Mouse (Mus musculus) neural tube, embryonic 15.5 days (tissue): Measurements from ENCODE around the gene Stxbp6. TPM values are rescaled to one million over a fixed set of nuclear protein-coding genes. Genes with fewer than 3 reads are reported as not detected.
"Not testable (repeated sequence)": the region's sequence is repeated elsewhere in the genome, so short reads cannot be mapped to it uniquely, and the experiment has no call there.

Source experiments
- ATAC-seq: fragments of 200-750 bp; cut with Nextera tagmentation; 2 replicates; pipeline ENCODE4 v1.8.0; 2017; ENCODE audit warnings: mild to moderate bottlenecking, moderate TSS enrichment, moderate library complexity; ENCODE audit not compliant: low FRiP score
- H3K27ac ChIP-seq: fragments of 300-500 bp; sonication (generic); replicated peaks from 2 replicates; pipeline ENCODE4 v1.5.1; 2015; ENCODE audit warnings: mild to moderate bottlenecking, inconsistent platforms
- H3K27me3 ChIP-seq: fragments of 300-500 bp; sonication (generic); replicated peaks from 2 replicates; pipeline ENCODE4 v1.6.1; 2015; ENCODE audit warnings: inconsistent platforms
- H3K36me3 ChIP-seq: fragments of 300-500 bp; sonication (generic); 2 replicates; pipeline ENCODE4 v1.6.1; 2015; ENCODE audit warnings: inconsistent platforms
- H3K4me1 ChIP-seq: fragments of 300-500 bp; sonication (generic); 2 replicates; pipeline ENCODE4 v1.6.1; 2015; ENCODE audit warnings: inconsistent platforms
- H3K4me2 ChIP-seq: fragments of 300-500 bp; sonication (generic); 2 replicates; pipeline ENCODE4 v1.6.1; 2015; ENCODE audit warnings: inconsistent platforms, mild to moderate bottlenecking, moderate library complexity
- H3K4me3 ChIP-seq: fragments of 300-500 bp; sonication (generic); replicated peaks from 2 replicates; pipeline ENCODE4 v1.5.1; 2015; ENCODE audit warnings: mild to moderate bottlenecking, inconsistent platforms
- H3K9ac ChIP-seq: fragments of 300-500 bp; sonication (generic); replicated peaks from 2 replicates; pipeline ENCODE4 v1.6.1; 2015; ENCODE audit warnings: mild to moderate bottlenecking, inconsistent platforms
- H3K9me3 ChIP-seq: fragments of 300-500 bp; sonication (generic); replicated peaks from 2 replicates; pipeline ENCODE4 v1.6.1; 2016; ENCODE audit warnings: inconsistent platforms
- WGBS: fragments of 180-500 bp; shearing (Covaris S2); methylation state at CpG from one replicate; pipeline ENCODE4 v1.1.7; 2015; ENCODE audit warnings: mixed read lengths; 5-methylcytosine and 5-hydroxymethylcytosine counted together
- polyA plus RNA-seq: library from polyadenylated mRNA; unstranded; fragments of >200 nt; fragmentation: Nextera tagmentation; extraction: Ambion mirVana; gene quantifications from 2 replicates; pipeline ENCODE4 v1.2.1, GENCODE M21; 2015

The Stxbp6 gene
- polyA plus RNA-seq, 1 experiment from 2014 or later = 19.1 TPM

- H3K4me2 ChIP-seq = no peak overlapping the region
- WGBS = 91% methylated on average over 5 of the region's 5 CpGs
Observed at GRCm38 (mm10) chr12:45053319-45053718, 21.2 kb downstream of the Stxbp6 start.

GRCm38 (mm10) chr12:45052860-45053259 lies 21.6 kb downstream of the Stxbp6 start:
- Histone ChIP-seq H3K9ac (no peak overlapping the region), H3K4me2 (no peak overlapping the region), H3K36me3 (no peaks in the 10 kb centered on the region), H3K27ac (no peak overlapping the region), H3K4me1 (no peaks in the 10 kb centered on the region), H3K4me3 (no peak overlapping the region), H3K27me3 (no peaks in the 10 kb centered on the region), H3K9me3 (no peaks in the 10 kb centered on the region)
- WGBS = 93% methylated on average over 5 of the region's 5 CpGs
- ATAC-seq = no peak

More at GRCm38 (mm10) chr12:45053319-45053718, 21.2 kb downstream of the Stxbp6 start:
- ATAC-seq = no peak
- H3K4me1 ChIP-seq = no peaks in the 10 kb centered on the region
- H3K27me3 ChIP-seq = no peaks in the 10 kb centered on the region
- H3K27ac ChIP-seq = no peak overlapping the region
- no peak overlapping the region for H3K9ac ChIP-seq
- no peak overlapping the region for H3K4me3 ChIP-seq
- no peaks in the 10 kb centered on the region for H3K9me3 ChIP-seq
- H3K36me3 ChIP-seq = no peaks in the 10 kb centered on the region

GRCm38 (mm10) chr12:45049894-45050293 lies 24.6 kb downstream of the Stxbp6 start:
- Histone ChIP-seq H3K4me2 (no peak overlapping the region), H3K36me3 (no peaks in the 10 kb centered on the region), H3K9ac (no peak overlapping the region), H3K4me1 (no peaks in the 10 kb centered on the region), H3K4me3 (no peak overlapping the region), H3K9me3 (no peaks in the 10 kb centered on the region), H3K27ac (no peak overlapping the region), H3K27me3 (no peaks in the 10 kb centered on the region)
- 74% methylated on average over 9 of the region's 9 CpGs for WGBS
- ATAC-seq = no peak

GRCm38 (mm10) chr12:45047711-45048110 lies 26.8 kb downstream of the Stxbp6 start:
- WGBS = 60% methylated on average over 9 of the region's 9 CpGs

GRCm38 (mm10) chr12:45047172-45047571 lies 27.3 kb downstream of the Stxbp6 start:
- Histone ChIP-seq H3K9ac (no peak overlapping the region), H3K27ac (no peak overlapping the region), H3K4me3 (no peak overlapping the region), H3K4me1 (no peaks in the 10 kb centered on the region), H3K9me3 (no peaks in the 10 kb centered on the region), H3K27me3 (no peaks in the 10 kb centered on the region), H3K4me2 (no peak overlapping the region), H3K36me3 (no peaks in the 10 kb centered on the region)
- no peak for ATAC-seq
- WGBS = 80% methylated on average over 4 of the region's 4 CpGs

More at GRCm38 (mm10) chr12:45047711-45048110, 26.8 kb downstream of the Stxbp6 start:
- not testable (repeated sequence) for H3K9me3 ChIP-seq, H3K4me2 ChIP-seq, H3K27ac ChIP-seq, ATAC-seq, H3K9ac ChIP-seq, H3K36me3 ChIP-seq, H3K4me3 ChIP-seq, H3K27me3 ChIP-seq, H3K4me1 ChIP-seq

GRCm38 (mm10) chr12:45044581-45044980 lies 29.9 kb downstream of the Stxbp6 start:
- no peaks in the 10 kb centered on the region for H3K27me3 ChIP-seq
- no peak overlapping the region for H3K9ac ChIP-seq
- ATAC-seq = no peak
- no peak overlapping the region for H3K27ac ChIP-seq
- no peaks in the 10 kb centered on the region for H3K9me3 ChIP-seq
- whole genome bisulfite sequencing = 75% methylated on average over 1 of the region's 1 CpGs
- H3K4me3 ChIP-seq = no peak overlapping the region
- H3K4me1 ChIP-seq = no peaks in the 10 kb centered on the region
- no peaks in the 10 kb centered on the region for H3K36me3 ChIP-seq
- H3K4me2 ChIP-seq = no peak overlapping the region

- WGBS = 43% methylated on average over 10 of the region's 10 CpGs
- Histone ChIP-seq H3K4me3 (no peak overlapping the region), H3K9me3 (no peaks in the 10 kb centered on the region), H3K36me3 (no peaks in the 10 kb centered on the region), H3K4me1 (no peaks in the 10 kb centered on the region), H3K27me3 (no peaks in the 10 kb centered on the region), H3K9ac (no peak overlapping the region), H3K4me2 (no peak overlapping the region), H3K27ac (no peak overlapping the region)
- no peak for ATAC-seq
Observed at GRCm38 (mm10) chr12:45042591-45043091, 31.9 kb downstream of the Stxbp6 start.

GRCm38 (mm10) chr12:45037496-45037895 lies 37.0 kb downstream of the Stxbp6 start:
- H3K4me1 ChIP-seq = no peaks in the 10 kb centered on the region
- H3K4me2 ChIP-seq = no peak overlapping the region
- 88% methylated on average over 1 of the region's 1 CpGs for WGBS
- no peaks in the 10 kb centered on the region for H3K27me3 ChIP-seq
- no peak overlapping the region for H3K9ac ChIP-seq
- no peak overlapping the region for H3K27ac ChIP-seq
- H3K36me3 ChIP-seq = no peaks in the 10 kb centered on the region
- no peak for ATAC-seq
- no peak overlapping the region for H3K4me3 ChIP-seq
- H3K9me3 ChIP-seq = no peaks in the 10 kb centered on the region

GRCm38 (mm10) chr12:45037091-45037490 lies 37.4 kb downstream of the Stxbp6 start:
- no peak overlapping the region for H3K4me3 ChIP-seq
- no peaks in the 10 kb centered on the region for H3K9me3 ChIP-seq
- no peaks in the 10 kb centered on the region for H3K27me3 ChIP-seq
- no peak overlapping the region for H3K9ac ChIP-seq
- H3K27ac ChIP-seq = no peak overlapping the region
- H3K4me2 ChIP-seq = no peak overlapping the region
- no peaks in the 10 kb centered on the region for H3K4me1 ChIP-seq
- 71% methylated on average over 4 of the region's 4 CpGs for WGBS
- no peak for ATAC-seq
- no peaks in the 10 kb centered on the region for H3K36me3 ChIP-seq

GRCm38 (mm10) chr12:45030681-45031080 lies 43.8 kb downstream of the Stxbp6 start:
- H3K9me3 ChIP-seq = no peaks in the 10 kb centered on the region
- H3K4me2 ChIP-seq = no peak overlapping the region
- H3K9ac ChIP-seq = no peak overlapping the region
- H3K4me1 ChIP-seq = no peaks in the 10 kb centered on the region
- ATAC-seq = no peak
- no peaks in the 10 kb centered on the region for H3K27me3 ChIP-seq
- no peaks in the 10 kb centered on the region for H3K36me3 ChIP-seq
- WGBS = 93% methylated on average over 3 of the region's 3 CpGs
- no peak overlapping the region for H3K4me3 ChIP-seq
- H3K27ac ChIP-seq = no peak overlapping the region

GRCm38 (mm10) chr12:45026347-45026746 lies 48.2 kb downstream of the Stxbp6 start:
- Histone ChIP-seq H3K4me3 (no peak overlapping the region), H3K9ac (no peak overlapping the region), H3K4me1 (no peaks in the 10 kb centered on the region), H3K27me3 (no peaks in the 10 kb centered on the region), H3K27ac (no peak overlapping the region), H3K36me3 (no peaks in the 10 kb centered on the region), H3K9me3 (no peaks in the 10 kb centered on the region), H3K4me2 (no peak overlapping the region)
- peak; percentile 79 for ATAC-seq
- WGBS = 56% methylated on average over 1 of the region's 1 CpGs

- H3K9me3 ChIP-seq = no peaks in the 10 kb centered on the region
- no peak overlapping the region for H3K27ac ChIP-seq
- no peak for ATAC-seq
- no peak overlapping the region for H3K9ac ChIP-seq
- no peaks in the 10 kb centered on the region for H3K36me3 ChIP-seq
- H3K4me3 ChIP-seq = no peak overlapping the region
- H3K4me2 ChIP-seq = no peak overlapping the region
- H3K27me3 ChIP-seq = no peaks in the 10 kb centered on the region
- no peaks in the 10 kb centered on the region for H3K4me1 ChIP-seq
- 37% methylated on average over 3 of the region's 3 CpGs for WGBS
Observed at GRCm38 (mm10) chr12:45020018-45020417, 54.5 kb downstream of the Stxbp6 start.
